Mouse (Mus musculus): ENCODE data around the gene Trafd1. TPM values are rescaled to one million over a fixed set of nuclear protein-coding genes. Genes with fewer than 3 reads are reported as not detected.

Gene Trafd1
- 41.4 and 43.2 TPM in 2 replicates for polyA plus RNA-seq (2021; fragmentation: Nextera tagmentation)
- long read RNA-seq, experiment 1, transcript Trafd1-204 (2 exons, 1,217 nt) = minor isoform, 8 of 341 reads
- long read RNA-seq, experiment 1, transcript Trafd1-202 (12 exons, 2,425 nt) = minor isoform, 28 of 341 reads
- long read RNA-seq, experiment 1, transcript Trafd1-201 (12 exons, 2,503 nt) = major isoform, 148 of 341 reads
- long read RNA-seq, experiment 1, partial matches to known transcripts = 22 of 341 reads
- long read RNA-seq, experiment 1, other reads (novel, unspliced or antisense) = 135 of 341 reads
- long read RNA-seq, experiment 2, transcript Trafd1-201 (12 exons, 2,503 nt) = major isoform, 20 of 50 reads
- long read RNA-seq, experiment 2, partial matches to known transcripts = 21 of 50 reads
- long read RNA-seq, experiment 2, other reads (novel, unspliced or antisense) = 6 of 50 reads

GRCm38 (mm10) chr5:121385461-121386119, at the start of gene Trafd1:
Trafd1 (minus strand) TSS chr5:121385632.

GRCm38 (mm10) chr5:121397187-121398145, 12.0 kb upstream of the Trafd1 start, which contains the start of gene Naa25:
Naa25 (plus strand) TSS chr5:121397936.

Other genes with a start within 250 kb of the Trafd1 start
- gene Ptpn11, start 194.2 kb downstream of the Trafd1 start, polyA plus RNA-seq (2021; fragmentation: Nextera tagmentation) = 17.4 and 22.3 TPM in 2 replicates
- 891 and 960 TPM in 2 replicates for gene Rpl6, start 181.2 kb downstream of the Trafd1 start, polyA plus RNA-seq (2021; fragmentation: Nextera tagmentation)
- 22.9 and 23.1 TPM in 2 replicates for gene Hectd4, start 165.4 kb downstream of the Trafd1 start, polyA plus RNA-seq (2021; fragmentation: Nextera tagmentation)
- 27.8 and 36.8 TPM in 2 replicates for gene Naa25, start 12.3 kb upstream of the Trafd1 start, polyA plus RNA-seq (2021; fragmentation: Nextera tagmentation)
- gene Tmem116, start 66.3 kb upstream of the Trafd1 start, polyA plus RNA-seq (2021; fragmentation: Nextera tagmentation) = 6.9 and 9.6 TPM in 2 replicates
- 150 and 166 TPM in 2 replicates for gene Erp29, start 66.9 kb upstream of the Trafd1 start, polyA plus RNA-seq (2021; fragmentation: Nextera tagmentation)
- not detected in 2 replicates for gene Adam1b, start 117.8 kb upstream of the Trafd1 start, polyA plus RNA-seq (2021; fragmentation: Nextera tagmentation)
- gene Adam1a, start 159.8 kb upstream of the Trafd1 start, polyA plus RNA-seq (2021; fragmentation: Nextera tagmentation) = 0.21 and 0.55 TPM in 2 replicates
- not detected in 2 replicates for gene Gm42878, start 159.8 kb upstream of the Trafd1 start, polyA plus RNA-seq (2021; fragmentation: Nextera tagmentation)
- 13.5 and 15.4 TPM in 2 replicates for gene Mapkapk5, start 160.3 kb upstream of the Trafd1 start, polyA plus RNA-seq (2021; fragmentation: Nextera tagmentation)
- 80.3 and 88.1 TPM in 2 replicates for gene Aldh2, start 208.2 kb upstream of the Trafd1 start, polyA plus RNA-seq (2021; fragmentation: Nextera tagmentation)
- 1.8 and 2.5 TPM in 2 replicates for gene Acad12, start 233.3 kb upstream of the Trafd1 start, polyA plus RNA-seq (2021; fragmentation: Nextera tagmentation)

Measured in left cerebral cortex, adult 6 months (tissue).